Mouse (Mus musculus) cerebellum, postnatal 10 days (tissue): ENCODE data around the gene Grik3.

Experiments used
- DNase-seq, 2 experiments: peaks; one replicate each; pipeline ENCODE4 v3.0.0; 2021; ENCODE audit warnings: mixed read lengths in 2 of 2

Gene Grik3

GRCm38 (mm10) chr4:125545768-125546220 lies 55.3 kb downstream of the Grik3 start:
- no peak for DNase-seq

GRCm38 (mm10) chr4:125548190-125548589 lies 57.7 kb downstream of the Grik3 start:
- no peak for DNase-seq

- DNase-seq = no peak
These were observed 63.3 kb downstream of the Grik3 start for GRCm38 (mm10) chr4:125553754-125554153.

GRCm38 (mm10) chr4:125556405-125557308 lies 66.2 kb downstream of the Grik3 start:
- DNase-seq = peak; percentile 87 to 91

GRCm38 (mm10) chr4:125559564-125559963 lies 69.1 kb downstream of the Grik3 start:
- peak; percentile 95 to 97 for DNase-seq

- DNase-seq = no peak
These were observed 70.3 kb downstream of the Grik3 start for GRCm38 (mm10) chr4:125560806-125561205.

GRCm38 (mm10) chr4:125563579-125563978 lies 73.1 kb downstream of the Grik3 start:
- DNase-seq = no peak

GRCm38 (mm10) chr4:125564008-125564710 lies 73.7 kb downstream of the Grik3 start:
- peak in 1 of 2 experiments; percentile 22 for DNase-seq

- peak in 1 of 2 experiments; percentile 32 for DNase-seq
These were observed 75.4 kb downstream of the Grik3 start for GRCm38 (mm10) chr4:125565711-125566439.

GRCm38 (mm10) chr4:125568210-125568609 lies 77.7 kb downstream of the Grik3 start:
- peak in 1 of 2 experiments; percentile 39 for DNase-seq

- DNase-seq = peak; percentile 64 to 72
These were observed 81.3 kb downstream of the Grik3 start for GRCm38 (mm10) chr4:125571651-125572311.

- no peak for DNase-seq
These were observed 81.8 kb downstream of the Grik3 start for GRCm38 (mm10) chr4:125572312-125572663.

- no peak for DNase-seq
These were observed 82.5 kb downstream of the Grik3 start for GRCm38 (mm10) chr4:125573000-125573399.

- DNase-seq = peak; percentile 85 to 89
These were observed 83.6 kb downstream of the Grik3 start for GRCm38 (mm10) chr4:125573951-125574675.

- DNase-seq = no peak
These were observed 89.8 kb downstream of the Grik3 start for GRCm38 (mm10) chr4:125580336-125580735.

- DNase-seq = no peak
These were observed 92.8 kb downstream of the Grik3 start for GRCm38 (mm10) chr4:125583272-125583671.

- DNase-seq = no peak
These were observed 93.4 kb downstream of the Grik3 start for GRCm38 (mm10) chr4:125583935-125584334.

GRCm38 (mm10) chr4:125584676-125585075 lies 94.2 kb downstream of the Grik3 start:
- peak; percentile 67 to 74 for DNase-seq

- no peak for DNase-seq
These were observed 97.1 kb downstream of the Grik3 start for GRCm38 (mm10) chr4:125587577-125587976.

GRCm38 (mm10) chr4:125590241-125590919 lies 99.9 kb downstream of the Grik3 start:
- peak in 1 of 2 experiments; percentile 43 for DNase-seq

GRCm38 (mm10) chr4:125592663-125593062 lies 102.2 kb downstream of the Grik3 start:
- DNase-seq = no peak
